Mouse (Mus musculus): Measurements from ENCODE around the gene Socs7.
A peak's percentile ranks its signal among the peaks of the same experiment; 100 is the strongest.

Gene Socs7

GRCm38 (mm10) chr11:97419540-97419900 is 57.2 kb downstream of the Socs7 start:
- DNase-seq (ENCODE audit: low spot score): no peak

- DNase-seq (ENCODE audit: low spot score): no peak
Observed at GRCm38 (mm10) chr11:97422507-97422906, 60.2 kb downstream of the Socs7 start.

DNA sequence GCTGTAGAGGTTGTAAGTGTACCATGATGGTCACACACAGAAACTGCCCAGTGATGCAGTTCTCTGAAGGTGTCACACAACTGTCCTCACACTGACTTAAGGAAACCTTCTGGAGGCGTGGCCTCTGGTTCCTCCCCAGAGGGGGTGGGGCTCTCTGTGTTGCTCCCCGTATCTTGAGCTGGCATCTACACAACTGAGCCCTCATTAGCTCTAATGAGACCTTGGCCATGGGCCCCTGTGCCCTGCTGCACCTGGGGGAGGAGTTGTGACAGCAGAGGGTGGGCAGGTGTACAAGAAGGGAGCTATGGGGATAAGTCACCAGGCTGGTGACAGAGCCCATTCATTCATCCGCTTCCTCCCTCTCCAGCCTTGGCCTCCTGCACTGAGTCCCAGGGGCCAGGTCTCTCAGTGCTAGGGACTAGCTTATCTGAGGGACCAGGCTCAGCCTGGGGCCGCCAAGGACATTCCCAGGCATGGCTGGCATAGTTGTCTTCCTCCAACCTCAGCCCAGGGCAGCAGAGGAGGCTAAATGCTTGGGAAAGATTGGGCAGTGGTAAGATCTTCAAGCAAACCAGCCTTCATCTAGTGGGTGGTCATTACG is 61.8 kb downstream of the Socs7 start:
- no peak for DNase-seq (ENCODE audit: low spot score)

DNA sequence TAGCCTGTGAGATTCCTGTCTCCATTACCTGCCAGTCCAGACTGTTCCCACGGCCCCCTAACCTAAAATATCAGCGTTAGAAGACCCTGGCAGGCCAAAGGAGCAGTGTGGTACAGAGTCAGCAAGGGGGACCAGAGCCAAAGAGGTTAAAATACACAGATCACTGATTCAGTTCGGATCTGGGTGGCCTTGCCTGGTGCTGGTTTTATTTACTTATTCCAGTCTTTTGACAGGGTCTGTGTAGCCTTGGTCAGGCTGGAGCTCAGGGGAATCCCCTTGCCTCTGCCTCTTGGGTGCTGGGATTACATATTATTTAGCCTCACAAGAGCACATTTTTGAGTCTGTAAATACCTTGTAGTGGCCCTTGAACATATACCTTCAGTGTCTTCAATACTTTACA is 62.5 kb downstream of the Socs7 start:
- no peak for DNase-seq (ENCODE audit: low spot score)

GRCm38 (mm10) chr11:97427794-97428725 is 65.7 kb downstream of the Socs7 start:
- peak; percentile 81 for DNase-seq (ENCODE audit: low spot score)

DNA sequence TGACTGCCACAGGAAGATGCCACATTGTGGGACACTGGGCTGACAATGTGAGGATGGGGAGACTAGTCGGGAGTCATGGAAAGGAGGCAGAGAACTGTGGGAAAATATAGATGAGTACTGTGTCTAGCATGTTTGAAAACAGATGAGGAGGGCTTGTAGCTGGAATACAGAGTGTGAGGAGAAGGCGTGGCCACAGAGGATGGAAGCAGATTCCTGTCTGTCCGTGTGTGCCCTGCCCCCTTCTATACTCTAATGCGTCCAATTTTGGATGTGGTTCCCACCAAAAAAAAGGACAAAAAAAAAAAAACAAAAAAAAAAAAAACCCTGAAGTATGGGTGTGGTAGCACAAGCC is 66.4 kb downstream of the Socs7 start:
- no peak for DNase-seq (ENCODE audit: low spot score)

- no peak for DNase-seq (ENCODE audit: low spot score)
Observed at GRCm38 (mm10) chr11:97429615-97430014, 67.3 kb downstream of the Socs7 start.

DNA sequence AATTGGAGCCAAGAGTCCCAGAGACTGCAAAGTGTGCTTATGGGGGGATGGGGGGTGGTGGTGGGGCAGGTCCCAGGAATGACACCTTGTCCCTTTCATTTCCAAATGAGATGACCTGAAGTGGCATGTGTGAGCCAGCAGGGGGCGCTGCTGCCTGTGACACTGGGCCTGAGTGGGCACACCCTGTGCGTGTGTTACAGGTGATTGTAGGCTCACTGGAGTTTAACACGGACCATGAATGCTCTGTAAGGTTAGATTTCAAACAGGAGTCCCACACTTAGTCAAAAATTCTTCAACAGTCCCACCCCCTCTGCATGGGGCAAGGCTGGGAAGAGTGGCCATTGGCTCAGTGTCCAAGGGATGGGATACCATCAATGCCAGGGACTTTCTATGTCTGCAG is 69.7 kb downstream of the Socs7 start:
- DNase-seq (ENCODE audit: low spot score): no peak

DNA sequence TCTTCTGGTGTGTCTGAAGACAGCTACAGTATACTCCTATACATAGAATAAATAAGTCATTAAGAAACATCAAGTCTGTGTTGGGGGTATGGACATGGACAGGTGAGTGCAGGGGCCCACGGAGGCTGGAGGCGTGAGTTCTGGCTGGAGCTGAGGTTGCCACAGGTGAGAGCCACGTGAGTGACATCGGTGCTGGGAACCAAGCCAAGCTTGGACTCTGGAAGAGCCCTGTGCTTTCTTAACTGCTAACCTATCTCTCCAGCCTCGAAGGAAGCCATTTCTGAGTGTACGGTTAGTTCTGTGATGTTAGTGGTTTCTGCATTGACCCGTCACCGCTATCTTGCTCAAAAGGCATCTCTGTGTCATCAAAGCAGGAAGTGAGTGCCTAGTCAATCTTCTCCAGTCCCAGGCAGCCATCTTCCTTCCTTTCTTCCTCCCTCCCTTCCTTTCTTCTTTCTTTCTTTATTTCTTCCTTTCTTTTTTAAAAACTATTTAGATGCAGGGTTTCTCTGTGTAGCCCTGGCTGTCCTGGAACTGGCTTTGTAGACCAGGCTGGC is 70.7 kb downstream of the Socs7 start:
- DNase-seq (ENCODE audit: low spot score): no peak

- no peak for DNase-seq (ENCODE audit: low spot score)
Observed at GRCm38 (mm10) chr11:97434121-97434520, 71.8 kb downstream of the Socs7 start.

DNA sequence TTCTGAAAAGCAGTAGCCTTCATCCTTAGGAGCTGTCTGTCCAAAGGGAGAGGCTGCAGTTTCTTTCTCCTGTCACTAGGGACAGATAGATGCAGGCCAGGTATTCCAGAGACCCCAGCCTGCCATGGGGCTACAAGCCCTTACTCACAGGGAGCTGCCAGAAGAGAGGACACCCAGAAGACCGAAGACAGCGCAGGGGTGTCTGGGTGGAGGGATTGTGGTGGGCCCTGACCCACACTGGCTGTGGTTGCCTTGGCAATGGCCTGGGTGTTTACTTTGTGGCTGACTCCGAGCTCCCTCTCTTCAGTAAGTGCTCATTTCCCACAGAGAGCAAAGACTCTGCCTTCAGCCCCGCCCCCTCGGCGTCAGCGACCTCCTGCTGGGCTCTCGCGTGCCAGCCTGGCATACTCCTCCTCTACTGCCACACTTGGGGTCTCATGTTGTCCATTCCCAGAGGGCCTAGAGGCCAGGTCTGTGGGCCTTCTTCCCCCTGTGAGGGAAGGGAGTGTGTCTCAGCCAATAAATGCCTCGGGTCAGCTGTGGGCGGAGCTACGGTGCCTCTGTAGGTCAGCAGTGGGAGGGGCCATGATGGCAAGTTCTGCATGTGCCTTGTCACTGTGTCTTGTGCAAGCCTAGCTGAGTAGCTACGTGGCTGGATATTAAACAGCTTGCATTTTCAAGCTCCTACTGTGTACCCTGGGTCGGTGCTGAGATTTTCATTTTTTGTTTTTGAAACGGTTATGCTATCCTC is 72.5 kb downstream of the Socs7 start:
- DNase-seq (ENCODE audit: low spot score): peak; percentile 97

- DNase-seq (ENCODE audit: low spot score): peak; percentile 92
Observed at GRCm38 (mm10) chr11:97435808-97436491, 73.6 kb downstream of the Socs7 start.

DNA sequence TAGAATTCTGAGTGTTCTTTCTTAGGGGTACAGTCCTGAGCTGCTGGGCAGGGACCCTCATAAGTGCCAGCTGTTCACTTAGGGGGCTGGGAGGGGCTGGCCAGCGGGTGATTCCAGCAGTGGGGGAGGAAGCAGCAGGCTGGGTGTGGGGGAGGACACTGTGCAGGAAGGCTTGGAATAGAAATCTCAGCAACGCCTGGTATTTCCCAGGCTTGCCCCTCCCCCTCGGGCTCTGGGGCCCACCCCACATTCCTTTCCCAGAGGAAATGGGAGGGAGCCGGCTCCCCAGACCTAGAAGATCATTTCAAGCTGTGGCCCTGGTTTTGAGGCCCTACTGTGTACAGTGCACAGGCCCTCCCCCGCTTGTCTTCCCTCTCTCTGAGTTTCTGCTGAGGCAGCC is 75.4 kb downstream of the Socs7 start:
- DNase-seq (ENCODE audit: low spot score): peak; percentile 91

DNA sequence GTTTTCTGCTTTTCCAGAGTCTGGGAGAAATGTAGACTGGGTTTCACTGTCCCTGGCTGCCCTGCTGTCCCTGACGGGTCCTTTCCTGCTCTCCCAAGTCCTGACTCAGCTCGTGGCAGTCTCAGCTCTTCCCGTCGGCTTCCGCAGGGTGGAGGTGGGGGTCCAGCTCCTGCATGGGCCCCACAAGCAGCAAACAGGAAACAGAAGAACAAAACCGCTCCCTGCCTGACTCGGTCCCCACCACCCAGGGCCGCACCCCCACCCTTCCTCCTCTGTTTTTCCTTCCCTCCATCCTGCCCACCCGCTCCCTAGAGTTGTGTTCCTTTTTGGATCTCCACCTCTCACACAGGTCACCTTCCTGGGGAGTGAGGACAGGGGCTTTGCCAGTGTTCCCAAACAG is 76.5 kb downstream of the Socs7 start:
- no peak for DNase-seq (ENCODE audit: low spot score)

GRCm38 (mm10) chr11:97439935-97440334 is 77.6 kb downstream of the Socs7 start:
- DNase-seq (ENCODE audit: low spot score): peak; percentile 85

GRCm38 (mm10) chr11:97440441-97440881 is 78.1 kb downstream of the Socs7 start:
- DNase-seq (ENCODE audit: low spot score): no peak

- DNase-seq (ENCODE audit: low spot score): no peak
Observed at GRCm38 (mm10) chr11:97441036-97441657, 78.8 kb downstream of the Socs7 start.

DNA sequence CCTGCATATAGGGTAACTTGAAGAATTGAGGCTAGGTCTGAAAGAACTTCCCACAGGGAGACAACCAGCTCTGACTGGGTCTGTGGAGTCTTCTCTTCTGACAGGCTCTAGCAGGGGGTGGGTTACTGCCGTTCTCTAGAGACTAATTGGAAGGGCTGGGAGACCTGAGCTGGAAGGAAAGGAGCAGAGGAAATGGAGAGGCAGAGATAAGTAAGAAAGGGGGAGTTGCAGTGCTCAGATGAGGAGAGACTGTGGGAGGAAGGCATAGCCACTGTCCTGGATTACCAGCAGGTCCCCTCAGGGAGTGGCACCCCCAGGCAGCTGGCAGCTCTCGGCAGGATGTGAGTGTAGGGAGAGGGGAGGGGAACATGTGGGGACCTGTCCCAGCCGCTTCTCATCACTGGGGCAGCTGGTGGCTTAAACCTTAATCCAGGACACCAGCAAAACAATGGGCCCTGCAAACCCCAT is 79.3 kb downstream of the Socs7 start:
- DNase-seq (ENCODE audit: low spot score): no peak

GRCm38 (mm10) chr11:97442891-97443675 is 80.7 kb downstream of the Socs7 start:
- no peak for DNase-seq (ENCODE audit: low spot score)

GRCm38 (mm10) chr11:97445596-97445995 is 83.2 kb downstream of the Socs7 start:
- DNase-seq (ENCODE audit: low spot score): no peak

All from yolk sac, embryonic 10.5 days (tissue).